Mouse (Mus musculus): ENCODE measurements at regions not wholly inside any gene's neighbourhood (a gene's known extent, or its start where the extent isn't known, plus 50 kb on each side); places are given as distances from the start of the nearest gene placed in this dataset.

DNA sequence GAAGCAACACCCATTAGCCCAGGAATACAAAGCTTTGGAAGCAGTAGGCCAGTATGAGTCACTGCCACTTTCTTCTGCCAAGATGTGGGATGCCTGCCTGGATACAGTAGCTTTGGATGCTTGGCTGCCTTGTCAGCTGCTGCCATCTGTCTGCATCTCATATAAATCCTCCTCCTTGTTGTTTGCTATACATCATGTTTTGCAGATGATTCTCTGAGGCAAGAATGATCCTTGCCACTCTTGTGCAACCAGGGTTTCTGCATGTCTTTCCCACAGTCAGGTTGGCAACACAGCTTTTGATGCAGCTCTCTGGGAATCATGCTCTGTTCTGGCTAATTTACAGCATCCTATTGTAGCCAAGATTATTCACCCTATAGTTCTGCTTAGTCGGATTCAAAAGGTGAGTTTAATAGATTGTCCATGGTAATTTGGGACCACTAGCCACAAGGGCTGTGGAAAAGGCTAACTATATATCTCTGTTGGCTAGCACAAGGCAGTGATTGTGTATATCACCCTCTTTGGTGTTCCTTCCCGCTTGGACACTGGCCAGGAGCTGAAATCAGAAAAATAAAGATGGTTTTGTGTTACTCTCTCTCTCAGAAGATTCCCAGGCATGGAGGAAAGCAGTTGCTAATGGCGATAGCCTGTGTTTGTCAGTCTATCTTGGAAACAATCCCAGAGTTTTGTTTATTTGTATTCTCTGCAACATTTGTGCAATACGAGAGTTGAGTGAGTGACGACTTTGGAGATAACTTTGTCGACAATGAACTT, 1313.5 kb downstream of the Defb40 start:
- TF ChIP-seq CTCF (IDR thresholded peaks at IDR 0.05; ENCODE audit: extremely low read depth, insufficient read depth, low read length) (peak; percentile 59), POLR2A (IDR thresholded peaks at IDR 0.05; ENCODE audit: extremely low read depth, insufficient read depth, low read length) (no peak)

Measured in cortical plate, adult 2 months (tissue).